Mouse (Mus musculus): Measurements from ENCODE around the gene Krtap29-1.
A peak's percentile ranks its signal among the peaks of the same experiment; 100 is the strongest.

The Krtap29-1 gene

DNA sequence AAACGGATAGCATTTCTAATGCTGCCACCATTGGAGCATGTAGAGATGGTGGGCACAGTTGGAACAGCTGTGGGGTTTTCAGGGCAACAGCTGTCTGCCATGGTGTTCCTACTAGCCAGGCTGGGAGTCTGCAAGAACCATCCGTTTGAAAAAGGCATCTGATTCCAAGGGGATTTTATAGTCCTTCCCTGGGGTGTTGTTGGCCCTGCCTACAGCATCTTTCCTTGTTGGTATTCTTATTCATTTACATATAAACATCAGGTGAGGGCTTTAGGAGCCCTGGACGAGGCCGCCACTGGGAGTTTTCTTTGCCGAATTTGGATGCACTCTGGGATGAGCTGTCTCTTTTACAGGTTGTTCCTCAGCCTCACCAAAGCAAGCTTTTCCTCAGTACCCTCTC, at the start of gene Krtap29-1:
Gene Krtap29-1 (minus strand): TSS at position 101 of the 400 bp plus-strand sequence.
- DNase-seq (ENCODE audit: low spot score in 2 of 2): no peak

DNA sequence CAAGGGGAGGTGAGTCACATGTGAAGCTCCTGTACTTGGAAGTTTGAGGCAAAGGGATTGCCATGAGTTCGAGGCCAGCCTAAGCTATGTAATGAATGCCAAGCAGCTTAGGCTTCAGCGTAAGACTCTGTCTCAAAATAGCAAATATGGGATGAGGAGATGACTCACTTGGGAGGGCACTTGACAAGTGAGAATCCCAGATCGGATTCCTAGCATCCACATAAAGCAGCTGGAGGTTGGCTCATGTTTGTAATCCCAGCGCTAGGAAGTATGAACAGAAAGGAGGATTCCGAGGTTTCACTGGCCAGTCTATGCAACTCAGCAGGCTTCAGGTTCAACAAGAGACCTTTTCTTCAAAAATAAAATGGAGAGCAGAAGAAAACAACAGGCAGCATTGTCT, 42.6 kb upstream of the Krtap29-1 start:
- DNase-seq (ENCODE audit: low spot score in 2 of 2): no peak

DNA sequence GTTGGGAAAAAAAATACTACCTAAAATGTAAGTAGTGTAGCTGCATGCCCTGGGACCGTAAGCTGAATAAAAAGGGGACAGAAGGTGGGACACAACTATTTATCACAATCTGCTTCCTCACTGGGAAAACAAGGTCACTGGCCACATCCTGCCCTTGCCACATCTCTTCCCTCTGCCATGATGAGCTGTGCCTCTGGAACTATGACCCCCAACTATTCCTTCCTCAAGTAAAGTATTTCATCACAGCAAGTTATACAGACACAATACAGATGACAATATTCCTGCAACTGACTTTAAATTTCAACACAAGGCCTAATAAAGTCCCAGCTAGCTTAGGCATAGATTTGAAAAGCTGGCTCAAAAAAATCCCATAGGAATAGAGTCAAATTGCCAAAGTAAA, 40.6 kb upstream of the Krtap29-1 start:
- no peak for DNase-seq (ENCODE audit: low spot score in 2 of 2)

DNA sequence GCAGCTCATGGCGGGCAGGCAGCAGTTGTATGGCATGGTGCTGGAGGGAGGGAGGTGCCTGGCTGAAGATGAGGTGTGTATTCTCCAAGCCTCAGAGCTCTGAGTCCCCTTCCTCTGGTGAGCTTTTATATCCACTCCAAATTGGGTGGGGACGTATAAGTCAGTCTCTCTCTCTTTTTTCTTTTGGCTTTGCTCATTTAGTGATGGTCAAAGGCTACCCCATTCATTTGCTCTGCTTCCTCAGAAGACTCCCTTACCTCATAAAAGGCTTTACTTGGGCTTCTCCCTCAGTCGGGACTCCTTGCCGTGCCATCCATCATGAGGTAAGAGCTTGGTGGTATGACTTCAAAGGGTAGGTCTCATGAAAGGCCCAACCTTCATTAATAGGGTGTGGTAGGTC, 37.3 kb upstream of the Krtap29-1 start, which contains the start of gene Krt33a:
Gene Krt33a (minus strand): TSS at position 101 of the 400 bp plus-strand sequence.
- DNase-seq (ENCODE audit: low spot score in 2 of 2): no peak

DNA sequence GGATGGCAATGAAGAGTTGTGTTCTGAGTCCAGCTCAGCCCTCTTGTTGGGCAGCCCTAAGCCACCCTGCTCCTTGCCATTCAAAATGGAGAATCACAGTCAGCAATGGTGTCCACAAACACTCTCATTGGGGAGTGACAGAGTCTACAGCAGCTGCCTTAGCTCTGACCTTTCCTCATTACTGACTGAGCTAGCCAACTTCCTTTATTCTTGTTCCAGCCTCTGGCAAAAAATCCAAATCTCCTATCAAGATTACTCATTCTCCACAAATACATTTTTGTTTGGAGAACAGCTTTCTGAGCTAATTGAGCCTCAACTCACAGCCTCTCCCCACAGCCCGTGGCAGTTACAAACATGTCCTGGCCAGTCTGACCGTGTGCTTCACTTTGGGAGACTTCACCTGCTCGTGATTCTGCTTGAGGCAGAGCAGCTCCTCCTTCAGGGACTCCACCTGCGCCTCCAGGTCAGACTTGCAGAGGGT, 34.9 kb upstream of the Krtap29-1 start:
- DNase-seq (ENCODE audit: low spot score in 2 of 2): no peak

DNA sequence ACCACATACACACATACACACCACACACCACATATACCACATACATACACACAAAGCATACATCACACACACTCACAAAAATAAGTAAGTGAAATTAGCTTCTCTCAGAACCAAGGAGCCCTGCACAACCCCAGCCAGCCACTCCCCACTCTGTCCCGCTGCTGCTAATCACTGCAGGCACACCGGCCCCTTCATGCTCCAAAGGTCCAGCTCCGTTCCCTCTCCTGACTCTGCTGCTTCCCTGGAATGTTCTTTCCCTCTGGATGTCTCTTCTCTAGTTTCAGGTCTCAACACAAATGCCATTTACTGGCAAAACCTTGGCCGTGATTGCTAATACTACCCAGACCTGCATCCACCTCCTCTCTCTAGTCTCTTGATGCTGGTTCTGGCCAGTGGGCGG, 31.8 kb upstream of the Krtap29-1 start:
- no peak for DNase-seq (ENCODE audit: low spot score in 2 of 2)

DNA sequence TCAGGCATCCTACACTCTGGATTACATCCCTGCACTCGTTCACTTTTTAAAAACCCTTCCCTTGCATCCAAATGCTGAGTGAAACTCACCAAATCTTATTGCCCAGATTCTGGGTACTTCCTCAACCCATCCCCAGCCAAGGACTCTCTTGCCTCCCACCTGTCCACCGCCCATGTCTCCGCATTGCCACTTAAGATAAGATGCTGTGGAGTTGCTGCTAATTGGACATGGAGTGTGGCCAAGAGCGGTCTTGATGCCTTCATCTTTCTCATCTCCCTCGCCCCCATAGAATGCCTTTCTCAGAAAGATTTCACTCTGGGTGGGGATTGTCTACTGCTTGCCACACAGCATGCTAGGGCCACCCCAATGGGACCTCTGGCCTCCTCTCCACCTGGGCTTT, 29.5 kb upstream of the Krtap29-1 start:
- no peak for DNase-seq (ENCODE audit: low spot score in 2 of 2)

DNA sequence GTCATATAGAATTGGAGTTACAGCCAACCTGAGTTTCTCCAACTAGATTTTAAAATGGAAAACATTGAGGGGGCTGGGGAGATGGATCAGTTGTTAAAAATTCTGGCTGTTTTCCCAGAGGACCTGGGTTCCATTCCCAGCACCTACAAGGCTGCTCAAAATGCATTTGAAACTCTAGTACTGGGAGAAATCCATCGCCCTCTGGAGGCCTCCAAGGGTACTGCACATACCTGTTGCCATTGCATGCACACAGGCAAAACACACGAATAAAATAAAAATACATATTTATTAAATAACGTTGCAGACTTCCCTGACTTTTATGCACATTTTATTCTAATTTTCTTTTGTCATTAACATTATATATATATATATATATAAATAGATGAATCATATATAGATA, 27.8 kb upstream of the Krtap29-1 start:
- no peak for DNase-seq (ENCODE audit: low spot score in 2 of 2)

DNA sequence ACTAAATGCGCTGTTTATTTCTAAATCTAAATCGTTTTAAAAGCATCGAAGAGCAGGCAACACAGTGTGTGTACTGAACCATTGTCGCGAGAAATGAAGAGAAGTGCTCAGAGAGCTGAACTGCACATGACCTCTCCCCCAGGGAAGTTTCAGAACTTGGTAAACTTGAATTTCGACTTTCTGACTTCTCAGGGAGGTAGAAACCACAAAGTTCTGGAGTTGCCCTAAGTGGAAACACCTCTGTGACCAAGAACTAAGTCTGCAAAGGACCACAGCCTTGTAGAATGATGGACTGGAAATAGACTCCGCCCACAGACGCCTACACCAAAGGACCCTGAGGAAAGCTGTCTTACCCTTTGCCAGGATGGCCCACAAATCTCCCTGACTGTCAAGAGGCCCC, 27.1 kb upstream of the Krtap29-1 start:
- DNase-seq (ENCODE audit: low spot score in 2 of 2): no peak

DNA sequence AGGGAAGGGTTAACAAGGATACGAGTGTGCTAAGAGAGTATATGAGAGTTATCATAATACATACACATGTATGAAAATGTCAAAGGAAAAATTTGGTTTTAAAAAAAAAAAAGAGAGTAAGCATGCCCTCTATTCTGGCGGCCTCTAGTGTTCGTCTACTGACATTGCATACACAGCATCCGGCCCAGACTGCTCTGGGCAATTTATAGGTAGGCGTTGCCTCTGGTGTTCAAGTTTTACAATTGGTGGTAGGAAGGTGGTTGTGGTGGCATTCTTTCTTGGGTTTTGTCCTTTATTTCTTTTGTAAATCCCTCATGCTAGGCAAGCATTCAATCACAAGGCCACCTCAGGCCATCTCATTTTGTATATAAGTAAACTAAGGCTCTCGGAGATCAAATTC, 26.0 kb upstream of the Krtap29-1 start:
- peak; percentile 25 to 55 for DNase-seq (ENCODE audit: low spot score in 2 of 2)

DNA sequence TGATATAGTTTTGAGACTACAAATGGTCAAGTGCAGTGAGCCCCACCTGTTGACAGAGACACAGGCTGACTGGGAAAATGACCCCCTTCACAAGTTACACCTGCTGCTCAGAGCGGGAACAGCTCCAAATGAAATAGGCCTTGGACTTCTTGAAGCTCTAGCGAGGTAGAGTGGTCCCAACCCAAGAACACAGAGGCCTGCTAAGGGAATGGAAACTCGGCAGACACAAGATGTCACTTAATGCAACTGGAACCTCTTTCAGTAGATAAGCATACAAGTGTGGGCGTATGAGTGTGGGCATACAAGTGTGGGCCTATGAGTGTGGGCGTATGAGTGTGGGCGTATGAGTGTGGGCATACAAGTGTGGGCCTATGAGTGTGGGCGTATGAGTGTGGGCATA, 20.2 kb upstream of the Krtap29-1 start:
- DNase-seq (ENCODE audit: low spot score in 2 of 2): no peak

DNA sequence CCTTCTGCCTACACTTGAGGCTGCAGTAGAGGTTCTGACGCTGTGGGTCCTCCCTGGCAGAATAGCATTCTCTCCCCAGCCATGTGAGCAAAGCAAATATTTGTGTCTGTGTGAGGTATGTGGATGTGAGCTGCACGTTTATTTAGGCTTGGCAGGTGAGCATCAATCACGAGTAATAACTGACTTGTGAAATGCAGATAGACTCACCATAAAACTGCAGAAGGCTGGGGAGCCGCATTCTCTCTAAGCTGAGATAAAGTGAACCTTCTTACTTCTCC, 15.5 kb upstream of the Krtap29-1 start:
- DNase-seq (ENCODE audit: low spot score in 2 of 2): no peak

DNA sequence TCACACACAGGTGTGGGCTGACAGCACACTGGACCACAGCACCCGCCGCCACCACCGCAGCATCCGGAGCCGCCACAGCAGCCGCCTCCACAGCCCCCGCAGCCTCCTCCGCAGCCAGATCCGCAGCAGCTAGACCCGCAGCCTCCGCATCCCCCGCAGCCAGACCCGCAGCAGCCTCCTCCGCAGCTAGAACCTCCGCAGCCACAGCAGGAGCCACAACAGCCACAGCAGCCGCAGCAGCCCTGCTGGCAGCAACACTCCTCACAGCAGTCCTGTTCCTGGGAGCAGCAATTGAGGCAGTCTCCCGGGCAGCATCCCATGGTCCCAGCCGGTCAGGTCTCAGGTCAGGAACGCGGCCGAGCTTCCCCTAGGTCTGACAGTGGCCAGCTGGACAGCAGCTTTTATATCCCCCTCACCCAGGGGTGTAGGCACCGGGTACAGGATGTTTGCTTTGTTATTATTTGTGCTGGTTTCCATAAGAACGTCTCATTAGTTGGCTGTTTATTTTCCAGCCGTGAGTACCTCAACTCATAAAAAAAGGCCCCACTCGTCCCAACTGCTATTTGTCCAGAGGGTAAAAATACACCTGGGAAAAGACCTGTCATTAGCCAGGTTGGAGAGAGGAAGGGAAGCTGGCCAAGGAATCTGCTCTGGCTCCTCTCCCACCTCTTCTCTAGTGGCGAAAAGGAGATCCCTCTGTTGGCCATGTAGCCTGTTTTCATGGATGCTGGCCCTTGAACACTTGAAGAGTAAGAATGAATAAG, 14.9 kb upstream of the Krtap29-1 start, which contains the start of gene Krtap17-1:
Gene Krtap17-1 (minus strand): TSS at position 375 of the 764 bp plus-strand sequence.
- no peak for DNase-seq (ENCODE audit: low spot score in 2 of 2)

DNA sequence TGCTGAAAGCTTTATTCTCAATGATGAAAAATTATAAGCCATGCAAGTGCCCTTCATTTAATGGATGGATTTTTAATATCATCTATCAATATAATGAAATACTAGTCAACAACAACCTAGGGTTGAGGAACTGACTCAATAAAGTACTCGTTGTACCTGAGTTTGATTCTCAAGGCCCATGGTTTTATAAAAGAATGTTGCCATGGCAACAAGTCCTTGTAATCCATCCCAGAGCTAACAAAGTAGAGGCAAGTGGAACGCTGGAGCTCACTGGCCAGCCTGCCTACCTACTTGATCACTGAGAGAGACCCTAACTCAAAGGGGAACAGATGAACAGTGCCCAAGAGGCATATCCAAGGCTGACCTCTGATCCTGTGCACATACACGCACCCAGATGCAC, 11.7 kb upstream of the Krtap29-1 start:
- no peak for DNase-seq (ENCODE audit: low spot score in 2 of 2)

DNA sequence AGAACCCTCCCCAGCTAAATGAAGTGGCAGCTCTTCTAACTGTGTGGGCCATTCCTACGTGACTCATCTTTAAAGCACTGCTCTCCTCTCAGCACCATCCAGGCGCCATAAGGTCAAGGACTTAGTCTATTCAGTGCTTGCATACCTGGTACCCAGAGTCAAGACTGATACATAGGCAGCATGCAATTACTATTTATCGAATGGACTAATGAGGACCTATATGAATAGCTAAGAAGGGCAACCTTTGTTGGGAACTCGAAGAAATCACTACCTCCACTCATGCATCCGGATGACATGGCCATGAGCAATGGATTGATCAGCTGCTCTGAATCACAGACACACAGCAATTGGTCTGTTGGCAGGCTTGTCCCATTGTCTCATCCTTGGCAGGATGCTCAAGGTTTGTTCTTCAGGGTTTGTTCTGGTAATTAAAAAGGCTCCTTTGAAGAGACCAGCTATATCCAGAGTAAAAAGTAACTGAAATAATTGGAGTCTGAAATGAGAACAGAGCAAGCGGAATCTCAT, 11.1 kb upstream of the Krtap29-1 start:
- no peak for DNase-seq (ENCODE audit: low spot score in 2 of 2)

DNA sequence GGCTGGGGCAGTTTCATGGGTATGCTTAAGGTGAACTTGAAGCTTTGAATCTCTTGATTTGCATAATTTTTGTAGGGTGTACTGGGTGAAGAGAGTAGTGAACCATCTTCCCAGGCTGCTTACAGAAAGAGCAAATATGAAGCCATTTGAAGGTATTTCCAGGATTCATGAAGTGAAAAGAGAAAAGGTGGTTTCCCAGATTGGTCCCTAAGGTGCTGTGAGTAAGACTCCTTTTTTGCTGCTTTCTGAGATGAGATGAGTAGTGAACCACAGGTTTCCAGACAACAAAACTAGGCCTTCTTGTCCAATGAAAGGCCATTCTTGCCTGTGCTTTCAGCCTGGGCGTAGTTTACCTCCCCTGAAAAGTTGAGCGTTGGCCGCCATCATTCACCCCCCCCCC, 9.7 kb upstream of the Krtap29-1 start:
- no peak for DNase-seq (ENCODE audit: low spot score in 2 of 2)

DNA sequence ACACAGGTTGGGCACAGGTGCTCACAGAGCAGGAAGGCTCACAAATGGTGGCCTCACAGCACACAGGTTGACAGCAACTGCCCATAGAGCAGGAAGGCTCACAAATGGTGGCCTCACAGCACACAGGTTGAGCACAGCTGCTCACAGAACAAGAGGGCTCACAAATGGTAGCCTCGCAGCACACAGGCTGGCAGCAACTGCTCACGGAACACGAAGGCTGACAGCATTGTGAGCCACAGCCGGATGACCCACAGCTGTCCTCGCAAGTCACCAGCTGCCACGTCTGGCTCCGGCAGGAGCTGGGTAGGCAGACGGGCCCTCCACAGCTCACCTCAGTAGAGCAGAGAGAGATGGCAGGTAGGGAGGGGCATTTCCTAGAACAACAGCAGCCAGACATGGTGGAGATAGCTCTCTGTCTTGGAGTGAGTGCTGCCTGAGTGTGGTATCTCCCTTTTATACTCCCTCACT, 7.4 kb upstream of the Krtap29-1 start, which contains the start of gene Krtap16-1:
Gene Krtap16-1 (minus strand): TSS at position 418 of the 468 bp plus-strand sequence.
- DNase-seq (ENCODE audit: low spot score in 2 of 2): no peak

DNA sequence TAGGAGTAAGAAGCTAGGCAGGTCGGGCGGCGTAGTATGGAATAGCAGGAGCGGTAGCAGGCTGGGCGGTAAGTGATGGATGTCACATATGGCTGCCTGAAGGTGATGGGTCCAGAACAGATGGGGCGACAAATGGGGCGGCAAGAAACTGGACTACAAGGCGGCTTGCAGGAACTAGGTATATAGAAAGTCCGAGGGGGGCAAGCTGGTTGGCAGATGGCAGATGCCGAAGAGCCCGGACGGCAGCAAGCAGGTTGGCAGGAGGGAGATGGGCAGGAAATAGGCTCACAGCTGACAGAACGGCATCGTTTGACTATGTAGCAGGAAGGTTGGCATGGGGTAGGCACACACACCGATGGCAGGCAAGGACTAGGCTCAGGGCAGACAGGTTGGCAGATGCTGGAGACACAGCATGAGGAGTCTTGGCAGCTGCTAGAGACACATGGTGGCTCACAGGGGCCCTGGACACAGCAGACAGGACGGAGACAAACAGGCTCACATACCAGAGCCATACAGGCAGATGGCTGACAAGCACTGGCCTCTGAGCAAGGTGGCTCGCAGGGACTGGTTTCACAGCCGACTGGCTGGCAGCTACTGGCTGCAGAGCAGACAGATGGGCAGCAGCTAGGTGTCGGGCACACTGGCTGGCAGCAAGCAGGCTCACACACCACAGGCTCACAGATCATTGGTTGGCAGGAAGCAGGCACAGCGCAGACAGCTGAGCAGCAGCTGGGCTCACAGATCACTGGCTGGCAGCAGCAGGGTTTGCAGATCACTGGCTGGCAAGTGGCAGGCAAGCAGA, 6.6 kb upstream of the Krtap29-1 start:
- DNase-seq (ENCODE audit: low spot score in 2 of 2): peak; percentile 16 to 58

DNA sequence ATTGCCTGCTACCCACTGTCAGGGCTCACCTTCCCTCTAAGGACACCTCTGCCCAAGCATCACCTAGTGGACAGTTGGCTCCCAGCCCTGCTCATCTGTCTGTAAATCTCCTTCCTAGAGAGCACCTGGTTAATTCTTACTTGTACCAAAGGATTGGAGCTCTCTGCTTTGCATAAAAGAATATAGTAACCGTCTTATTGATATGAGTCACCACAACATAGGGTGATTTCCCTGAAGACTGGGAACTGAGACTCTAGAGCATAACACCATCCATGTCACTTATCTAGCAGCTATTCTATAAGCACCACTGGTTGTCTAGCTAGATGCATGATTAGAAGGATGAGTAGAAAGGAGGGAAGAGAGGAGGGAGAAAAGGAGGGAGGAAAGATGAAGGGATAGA, 4.6 kb upstream of the Krtap29-1 start:
- no peak for DNase-seq (ENCODE audit: low spot score in 2 of 2)

DNA sequence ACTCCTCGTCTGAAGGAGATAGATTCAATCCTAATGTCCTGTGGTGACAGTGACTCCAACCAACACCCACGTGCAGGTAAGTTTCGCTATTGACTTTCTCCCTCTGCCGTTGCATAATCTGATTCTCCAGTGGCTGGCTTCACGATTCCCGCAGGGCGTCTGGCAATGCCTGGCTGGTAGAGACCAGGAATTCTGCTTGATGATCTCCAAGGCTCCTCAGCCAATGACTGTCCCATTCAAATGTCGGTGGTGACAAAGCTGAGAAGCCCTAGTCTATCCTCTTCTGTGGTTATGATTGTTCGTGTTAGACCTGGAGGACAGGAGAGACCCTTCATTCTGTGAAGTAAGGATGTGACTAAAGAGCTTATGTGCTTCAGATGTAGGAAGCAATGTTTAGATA, 3.9 kb upstream of the Krtap29-1 start:
- DNase-seq (ENCODE audit: low spot score in 2 of 2): no peak

DNA sequence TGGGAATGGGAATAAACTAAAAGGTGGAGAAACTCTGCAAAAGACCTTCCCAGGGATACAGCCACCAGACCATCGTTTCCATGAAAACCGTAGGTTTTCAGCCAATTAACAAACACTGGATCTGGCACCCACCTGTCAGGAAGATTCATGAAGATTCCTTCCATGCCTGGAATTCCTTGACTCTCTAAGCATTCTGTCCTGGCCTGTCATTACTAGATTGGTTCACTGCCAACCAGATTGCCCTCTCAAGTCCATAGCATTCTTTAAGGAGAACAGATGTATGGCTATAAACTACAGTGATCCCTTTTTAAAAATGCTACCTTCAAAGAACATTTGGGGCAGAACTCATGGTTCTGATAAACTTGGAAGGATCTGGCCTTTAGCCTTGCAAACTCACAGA, 12.9 kb downstream of the Krtap29-1 start:
- no peak for DNase-seq (ENCODE audit: low spot score in 2 of 2)

DNA sequence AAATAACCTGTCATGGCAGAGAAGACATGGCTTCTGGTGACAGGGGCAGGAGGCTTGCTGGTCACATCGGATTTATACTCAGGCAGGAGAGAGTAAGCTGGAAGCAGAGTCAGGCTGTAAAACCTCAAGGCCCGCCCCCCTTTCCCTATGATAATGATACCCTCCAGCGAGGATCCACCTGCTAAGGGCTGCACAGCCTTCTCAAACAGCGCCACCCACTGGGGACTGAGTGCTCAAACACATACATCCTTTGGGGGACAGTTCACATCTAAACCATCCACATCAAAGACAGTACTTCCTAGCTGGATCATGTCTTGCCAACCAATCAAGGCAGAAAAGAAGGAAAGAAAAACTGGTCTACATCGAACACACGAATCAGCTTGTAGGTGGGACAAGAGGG, 14.6 kb downstream of the Krtap29-1 start:
- DNase-seq (ENCODE audit: low spot score in 2 of 2): no peak

DNA sequence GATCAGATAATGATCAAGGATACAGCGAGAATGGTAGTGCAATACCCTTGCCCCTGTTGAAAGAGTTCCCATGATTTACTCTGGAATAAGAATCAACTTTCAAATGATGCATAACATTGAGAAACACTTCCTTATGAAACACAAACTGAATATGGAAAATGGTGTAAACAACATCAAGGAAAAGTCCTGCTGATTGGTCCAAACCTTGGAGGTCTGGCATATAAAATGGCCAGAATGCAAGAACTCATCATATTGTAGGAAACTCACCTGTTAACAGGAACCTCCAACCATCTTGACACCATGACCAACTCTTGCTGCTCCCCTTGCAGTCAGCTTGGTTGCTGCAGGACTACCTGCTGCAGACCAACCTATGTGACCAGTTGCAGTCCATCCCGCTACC, 30.7 kb downstream of the Krtap29-1 start, which contains the start of gene Krtap9-5:
Gene Krtap9-5 (plus strand): TSS at position 301 of the 400 bp plus-strand sequence.
- no peak for DNase-seq (ENCODE audit: low spot score in 2 of 2)

Data from frontal cortex, postnatal 14 days (tissue).